Mouse (Mus musculus) liver, postnatal 0 days (tissue): ENCODE data around the gene Robo1.
"Not testable (repeated sequence)": the region's sequence is repeated elsewhere in the genome, so short reads cannot be mapped to it uniquely, and the experiment has no call there.

Experiments used
- CTCF ChIP-seq: sonication (generic); IDR thresholded peaks from 2 replicates; pipeline ENCODE4 v1.5.1; 2016; ENCODE audit warnings: antibody characterized with exemption, low read depth
- EP300 ChIP-seq: IDR thresholded peaks from 2 replicates; pipeline ENCODE4 v1.6.1; 2016; ENCODE audit warnings: antibody characterized with exemption, low read depth, mild to moderate bottlenecking

- TF ChIP-seq EP300, CTCF: not testable (repeated sequence)
Observed at GRCm38 (mm10) chr16:72562149-72562548, 254.0 kb downstream of the Robo1 start.
